8 mouse cellular contexts compared by ENCODE assay signal in genomic region chr5:149815879-149816278, GRCm38 (mm10).
DNase-seq lines count a peak whose midpoint lies in the region; ATAC-seq and TF ChIP-seq lines count a peak whose summit lies in the region.

No protein-coding gene starts in this region.

- no peak overlapping the region for H3K4me2 ChIP-seq in forebrain, embryonic 16.5 days (ENCODE audit: low read length)
- H3K4me2 ChIP-seq in midbrain, embryonic 12.5 days (replicated peaks): no peak overlapping the region

- ATAC-seq in forebrain, embryonic 16.5 days: peak; percentile 78
- ATAC-seq in midbrain, embryonic 12.5 days (ENCODE audit: low FRiP score, low read depth): peak; percentile 70

- H3K27me3 ChIP-seq in kidney, adult 2 months (replicated peaks; ENCODE audit: control insufficient read depth, insufficient read depth, low read length): no peaks in the 10 kb centered on the region
- no peaks in the 10 kb centered on the region for H3K27me3 ChIP-seq in forebrain, embryonic 16.5 days (replicated peaks; ENCODE audit: control insufficient read depth, insufficient read depth, low read length)
- H3K27me3 ChIP-seq in midbrain, embryonic 12.5 days: no peaks in the 10 kb centered on the region

- H3K36me3 ChIP-seq in kidney, adult 2 months (ENCODE audit: control insufficient read depth, insufficient read depth, low read length): no peaks in the 10 kb centered on the region
- H3K36me3 ChIP-seq in ES-E14 (ENCODE audit: control insufficient read depth, insufficient read depth, low read length, poor library complexity, severe bottlenecking): no peaks in the 10 kb centered on the region
- H3K36me3 ChIP-seq in forebrain, embryonic 16.5 days (ENCODE audit: control insufficient read depth, insufficient read depth): no peaks in the 10 kb centered on the region
- H3K36me3 ChIP-seq in midbrain, embryonic 12.5 days: no peaks in the 10 kb centered on the region

- in situ Hi-C loops in ES-E14 (cut with MboI; ENCODE audit: low sequenced_read_pairs in 2 of 2, unreplicated experiment in 2 of 2): no loop called here

- no peak overlapping the region for H3K9ac ChIP-seq in ES-E14 (ENCODE audit: insufficient read depth, low read depth, low read length, poor library complexity, severe bottlenecking)
- no peak overlapping the region for H3K9ac ChIP-seq in forebrain, embryonic 16.5 days (replicated peaks; ENCODE audit: low read depth, low read length)
- H3K9ac ChIP-seq in midbrain, embryonic 12.5 days (replicated peaks): no peak overlapping the region

- 35% methylated on average over 3 of the region's 3 CpGs for WGBS in kidney, adult 2 months
- WGBS in forebrain, embryonic 16.5 days: 35% methylated on average over 3 of the region's 3 CpGs
- 44% methylated on average over 3 of the region's 3 CpGs for WGBS in midbrain, embryonic 12.5 days

- no peaks in the 10 kb centered on the region for H3K9me3 ChIP-seq in ES-E14 (ENCODE audit: control insufficient read depth, insufficient read depth, low read depth, low read length)
- no peaks in the 10 kb centered on the region for H3K9me3 ChIP-seq in forebrain, embryonic 16.5 days (ENCODE audit: control insufficient read depth, low read length)
- no peaks in the 10 kb centered on the region for H3K9me3 ChIP-seq in midbrain, embryonic 12.5 days

- peak; percentile 20 for DNase-seq in kidney, adult 2 months
- DNase-seq in kidney, adult 11 months: no peak
- DNase-seq in ES-E14 (ENCODE audit: low read depth, low spot score): peak; percentile 63
- DNase-seq in brain, adult 2 months (ENCODE audit: low read depth, low spot score): peak; percentile 61
- peak; percentile 71 to 75 for DNase-seq in layer of hippocampus, postnatal 10 days (ENCODE audit: low spot score in 2 of 2)
- DNase-seq in thymus, postnatal 4 days: peak; percentile 77

- no peaks in the 10 kb centered on the region for H3K4me1 ChIP-seq in kidney, adult 2 months (ENCODE audit: control insufficient read depth, insufficient read depth, low read length)
- peaks cover 0 to 11% of the 10 kb centered on the region in 2 experiments; a peak in 2 of 4 replicates for H3K4me1 ChIP-seq in ES-E14 (ENCODE audit: control insufficient read depth in 2 of 2, insufficient read depth in 2 of 2, low read length in 2 of 2, poor library complexity in 1 of 2)
- H3K4me1 ChIP-seq in forebrain, embryonic 16.5 days (replicated peaks; ENCODE audit: control insufficient read depth, insufficient read depth, low read length): no peaks in the 10 kb centered on the region
- H3K4me1 ChIP-seq in midbrain, embryonic 12.5 days: no peaks in the 10 kb centered on the region

- H3K4me3 ChIP-seq in kidney, adult 2 months (ENCODE audit: insufficient read depth, low read depth, low read length): no peak overlapping the region
- no peak overlapping the region for H3K4me3 ChIP-seq in ES-E14 (ENCODE audit: insufficient read depth in 1 of 2, low read depth in 1 of 2, low read length in 2 of 2, poor library complexity in 1 of 2, severe bottlenecking in 1 of 2)
- H3K4me3 ChIP-seq in forebrain, embryonic 16.5 days (replicated peaks; ENCODE audit: low read length): no peak overlapping the region
- H3K4me3 ChIP-seq in midbrain, embryonic 12.5 days: no peak overlapping the region

- H3K27ac ChIP-seq in kidney, adult 2 months (ENCODE audit: insufficient read depth, low read depth, low read length): no peak overlapping the region
- H3K27ac ChIP-seq in ES-E14 (ENCODE audit: insufficient read depth, low read depth, low read length, poor library complexity, severe bottlenecking): no peak overlapping the region
- no peak overlapping the region for H3K27ac ChIP-seq in forebrain, embryonic 16.5 days (ENCODE audit: low read length)
- no peak overlapping the region for H3K27ac ChIP-seq in midbrain, embryonic 12.5 days (replicated peaks)

- peak; percentile 73 for TF ChIP-seq CTCF in kidney, adult 2 months (conservative IDR thresholded peaks at IDR 0.05; ENCODE audit: insufficient read depth, insufficient read length, low read depth, low read length)

- TF ChIP-seq POLR2A in kidney, adult 2 months (IDR thresholded peaks at IDR 0.05; ENCODE audit: low read depth, low read length): no peak

TF ChIP-seq in ES-E14, 5 proteins besides CTCF, POLR2A, EP300 and RAD21:
- TF ChIP-seq MAFK (IDR thresholded peaks at IDR 0.05; ENCODE audit: insufficient read depth, low read depth, low read length): no peak
TF ChIP-seq in ES-E14: peak in this region for 0.
